Mouse (Mus musculus): ENCODE data around the gene Gm5105.

Gene Gm5105

GRCm38 (mm10) chr3:138027575-138028362 lies 39.4 kb downstream of the Gm5105 start:
- no peak for DNase-seq (ENCODE audit: low read depth, low spot score)

- no peak for DNase-seq (ENCODE audit: low read depth, low spot score)
Observed at GRCm38 (mm10) chr3:138026286-138026685, 40.9 kb downstream of the Gm5105 start.

- no peak for DNase-seq (ENCODE audit: low read depth, low spot score)
Observed at GRCm38 (mm10) chr3:138022651-138023050, 44.5 kb downstream of the Gm5105 start.

- DNase-seq (ENCODE audit: low read depth, low spot score), result no peak
Observed at GRCm38 (mm10) chr3:138022003-138022402, 45.2 kb downstream of the Gm5105 start.

GRCm38 (mm10) chr3:138016810-138017209 lies 50.4 kb downstream of the Gm5105 start:
- no peak for DNase-seq (ENCODE audit: low read depth, low spot score)

GRCm38 (mm10) chr3:138014725-138015124 lies 52.5 kb downstream of the Gm5105 start:
- DNase-seq (ENCODE audit: low read depth, low spot score), result no peak

- DNase-seq (ENCODE audit: low read depth, low spot score), result no peak
Observed at GRCm38 (mm10) chr3:138012351-138012750, 54.8 kb downstream of the Gm5105 start.

GRCm38 (mm10) chr3:138008152-138008551 lies 59.0 kb downstream of the Gm5105 start:
- no peak for DNase-seq (ENCODE audit: low read depth, low spot score)

GRCm38 (mm10) chr3:138006896-138007295 lies 60.3 kb downstream of the Gm5105 start:
- DNase-seq (ENCODE audit: low read depth, low spot score), result no peak

- no peak for DNase-seq (ENCODE audit: low read depth, low spot score)
Observed at GRCm38 (mm10) chr3:138003264-138003663, 63.9 kb downstream of the Gm5105 start.

GRCm38 (mm10) chr3:138002545-138002944 lies 64.6 kb downstream of the Gm5105 start:
- no peak for DNase-seq (ENCODE audit: low read depth, low spot score)

- DNase-seq (ENCODE audit: low read depth, low spot score), result no peak
Observed at GRCm38 (mm10) chr3:138001865-138002264, 65.3 kb downstream of the Gm5105 start.

- no peak for DNase-seq (ENCODE audit: low read depth, low spot score)
Observed at GRCm38 (mm10) chr3:138000724-138001069, 66.5 kb downstream of the Gm5105 start.

- no peak for DNase-seq (ENCODE audit: low read depth, low spot score)
Observed at GRCm38 (mm10) chr3:138000062-138000723, 67.0 kb downstream of the Gm5105 start.

- no peak for DNase-seq (ENCODE audit: low read depth, low spot score)
Observed at GRCm38 (mm10) chr3:137999224-137999790, 67.9 kb downstream of the Gm5105 start.

All from ZHBTc4 (cell line).